Mouse (Mus musculus): ENCODE data around the gene Nxn. TPM values are rescaled to one million over a fixed set of nuclear protein-coding genes. Genes with fewer than 3 reads are reported as not detected.

The Nxn gene
- polyA plus RNA-seq, 1 experiment from 2014 or later: 28.7 TPM

GRCm38 (mm10) chr11:76253918-76254264, 145.0 kb downstream of the Nxn start:
- no peaks in the 10 kb centered on the region for H3K9me3 ChIP-seq (replicated peaks; ENCODE audit: control insufficient read depth, low read length)
- 0 out of 2 replicates have a peak, but pooled peaks have one; percentile 15 for ATAC-seq (ENCODE audit: insufficient read depth, low FRiP score)
- H3K9ac ChIP-seq (ENCODE audit: low read length): peak overlapping the region; percentile 38; the same call in 1 of the 2 replicates
- H3K36me3 ChIP-seq (ENCODE audit: control insufficient read depth, insufficient read depth, low read length): no peaks in the 10 kb centered on the region
- no peaks in the 10 kb centered on the region for H3K27me3 ChIP-seq (ENCODE audit: control insufficient read depth, insufficient read depth, low read length)
- H3K4me2 ChIP-seq (ENCODE audit: low read depth, low read length): no peak overlapping the region
- peaks cover 9% of the 10 kb centered on the region for H3K4me1 ChIP-seq (ENCODE audit: control insufficient read depth, insufficient read depth, low read length)
- WGBS: 77% methylated on average over 4 of the region's 4 CpGs
- H3K4me3 ChIP-seq (replicated peaks; ENCODE audit: low read length): no peak overlapping the region
- H3K27ac ChIP-seq (ENCODE audit: low read length): peak overlapping the region; percentile 46

DNA sequence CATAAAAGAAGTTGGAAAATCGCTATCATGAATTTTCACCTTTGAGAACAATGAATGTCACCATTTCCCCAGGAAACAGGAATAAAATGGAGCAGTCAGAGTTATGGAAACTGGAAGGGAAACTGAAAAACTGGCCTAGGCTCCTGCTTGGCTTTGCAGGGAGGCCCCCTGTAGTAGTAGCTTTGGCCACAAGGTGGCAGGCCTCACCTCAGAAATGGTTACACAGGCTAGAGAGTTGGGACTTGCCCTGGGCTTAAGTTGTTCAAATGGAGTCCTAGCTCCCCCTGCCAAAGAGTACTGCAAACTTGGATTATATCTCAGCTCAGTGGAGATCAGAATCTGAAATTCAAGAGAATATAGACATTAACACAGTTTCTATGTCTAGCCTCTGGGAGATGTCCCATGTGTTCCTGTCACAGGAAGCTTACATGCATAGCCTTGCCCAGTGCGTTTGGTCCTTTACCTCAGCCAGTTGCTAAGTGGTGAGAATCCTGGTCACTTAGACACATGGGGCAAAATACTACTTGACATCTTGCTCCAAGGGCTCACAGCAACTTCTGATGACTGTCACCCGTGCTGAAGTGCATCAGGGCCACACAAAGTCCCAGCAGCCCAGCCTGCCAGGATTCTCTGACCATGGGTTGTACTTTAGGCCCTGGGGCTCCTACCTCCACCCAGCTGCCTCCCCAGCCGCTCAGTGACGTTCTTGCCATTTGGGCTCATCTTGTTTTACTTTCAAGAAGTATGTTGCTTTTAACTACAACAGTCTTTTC, 145.6 kb downstream of the Nxn start:
- WGBS: 44% methylated on average over 5 of the region's 5 CpGs
- Histone ChIP-seq H3K9me3 (replicated peaks; ENCODE audit: control insufficient read depth, low read length) (no peaks in the 10 kb centered on the region), H3K36me3 (ENCODE audit: control insufficient read depth, insufficient read depth, low read length) (no peaks in the 10 kb centered on the region), H3K27ac (ENCODE audit: low read length) (peak overlapping the region; percentile 46), H3K4me3 (replicated peaks; ENCODE audit: low read length) (no peak overlapping the region), H3K27me3 (ENCODE audit: control insufficient read depth, insufficient read depth, low read length) (no peaks in the 10 kb centered on the region), H3K4me2 (ENCODE audit: low read depth, low read length) (no peak overlapping the region), H3K4me1 (ENCODE audit: control insufficient read depth, insufficient read depth, low read length) (peaks cover 9% of the 10 kb centered on the region), H3K9ac (ENCODE audit: low read length) (no peak overlapping the region)
- peak; percentile 79; the same call in 1 of the 2 replicates for ATAC-seq (ENCODE audit: insufficient read depth, low FRiP score)

GRCm38 (mm10) chr11:76252036-76252435, 146.9 kb downstream of the Nxn start:
- Histone ChIP-seq H3K9ac (ENCODE audit: low read length) (no peak overlapping the region), H3K36me3 (ENCODE audit: control insufficient read depth, insufficient read depth, low read length) (no peaks in the 10 kb centered on the region), H3K27ac (ENCODE audit: low read length) (peak overlapping the region; percentile 71), H3K27me3 (ENCODE audit: control insufficient read depth, insufficient read depth, low read length) (no peaks in the 10 kb centered on the region), H3K4me1 (ENCODE audit: control insufficient read depth, insufficient read depth, low read length) (peaks cover 9% of the 10 kb centered on the region), H3K9me3 (replicated peaks; ENCODE audit: control insufficient read depth, low read length) (no peaks in the 10 kb centered on the region), H3K4me2 (ENCODE audit: low read depth, low read length) (no peak overlapping the region), H3K4me3 (replicated peaks; ENCODE audit: low read length) (no peak overlapping the region)
- whole genome bisulfite sequencing: 46% methylated on average over 3 of the region's 3 CpGs
- ATAC-seq (ENCODE audit: insufficient read depth, low FRiP score): no peak

GRCm38 (mm10) chr11:76247239-76247638, 151.7 kb downstream of the Nxn start:
- Histone ChIP-seq H3K9me3 (replicated peaks; ENCODE audit: control insufficient read depth, low read length) (no peaks in the 10 kb centered on the region), H3K27me3 (ENCODE audit: control insufficient read depth, insufficient read depth, low read length) (no peaks in the 10 kb centered on the region), H3K4me3 (replicated peaks; ENCODE audit: low read length) (no peak overlapping the region), H3K36me3 (ENCODE audit: control insufficient read depth, insufficient read depth, low read length) (0 out of 2 replicates have a peak, but pooled peaks cover 5% of the 10 kb centered on the region), H3K4me1 (ENCODE audit: control insufficient read depth, insufficient read depth, low read length) (peaks cover 8% of the 10 kb centered on the region), H3K4me2 (ENCODE audit: low read depth, low read length) (no peak overlapping the region), H3K27ac (ENCODE audit: low read length) (no peak overlapping the region), H3K9ac (ENCODE audit: low read length) (no peak overlapping the region)
- ATAC-seq (ENCODE audit: insufficient read depth, low FRiP score): no peak
- 51% methylated on average over 2 of the region's 2 CpGs for WGBS

GRCm38 (mm10) chr11:76246439-76246838, 152.5 kb downstream of the Nxn start:
- Histone ChIP-seq H3K4me2 (ENCODE audit: low read depth, low read length) (no peak overlapping the region), H3K4me1 (ENCODE audit: control insufficient read depth, insufficient read depth, low read length) (peaks cover 13% of the 10 kb centered on the region), H3K27me3 (ENCODE audit: control insufficient read depth, insufficient read depth, low read length) (no peaks in the 10 kb centered on the region), H3K36me3 (ENCODE audit: control insufficient read depth, insufficient read depth, low read length) (0 out of 2 replicates have a peak, but pooled peaks cover 5% of the 10 kb centered on the region), H3K27ac (ENCODE audit: low read length) (no peak overlapping the region), H3K9me3 (replicated peaks; ENCODE audit: control insufficient read depth, low read length) (no peaks in the 10 kb centered on the region), H3K9ac (ENCODE audit: low read length) (no peak overlapping the region), H3K4me3 (replicated peaks; ENCODE audit: low read length) (no peak overlapping the region)
- ATAC-seq (ENCODE audit: insufficient read depth, low FRiP score): no peak

DNA sequence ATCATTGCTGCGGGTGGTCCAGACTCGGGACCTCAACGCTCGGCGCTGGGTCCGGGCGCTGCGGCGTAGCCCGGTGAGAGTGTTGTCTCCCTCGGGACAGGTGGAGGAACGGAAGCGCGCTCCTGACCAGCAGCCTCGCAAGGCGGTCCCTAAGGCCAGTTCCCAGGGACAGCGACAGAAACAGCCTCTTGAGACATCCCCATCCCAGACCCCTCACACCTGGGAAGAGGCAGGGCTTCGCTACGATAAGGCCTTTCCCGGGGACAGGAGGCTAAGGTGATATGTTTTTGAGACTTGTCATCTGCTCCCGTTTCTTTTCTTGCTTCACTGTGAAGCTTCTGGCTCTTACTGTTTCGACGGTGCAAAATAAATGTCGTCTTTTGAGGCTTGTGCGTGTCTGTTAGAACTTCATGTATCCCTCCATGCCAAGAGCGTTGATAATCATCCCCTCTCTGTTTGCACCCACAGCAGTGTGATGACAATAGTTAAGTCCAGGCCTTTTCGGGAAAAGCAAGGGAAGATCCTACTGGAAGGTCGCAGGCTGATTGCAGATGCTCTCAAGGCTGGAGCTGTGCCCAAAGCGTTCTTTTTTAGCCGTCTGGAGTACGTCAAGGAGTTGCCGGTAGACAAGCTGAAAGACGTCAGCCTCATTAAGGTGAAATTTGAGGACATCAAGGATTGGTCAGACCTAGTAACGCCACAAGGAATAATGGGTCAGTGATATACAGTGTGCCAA, 155.0 kb downstream of the Nxn start:
- H3K4me1 ChIP-seq (ENCODE audit: control insufficient read depth, insufficient read depth, low read length): peaks cover 13% of the 10 kb centered on the region
- H3K9me3 ChIP-seq (replicated peaks; ENCODE audit: control insufficient read depth, low read length): no peaks in the 10 kb centered on the region
- H3K27ac ChIP-seq (ENCODE audit: low read length): peak overlapping the region; percentile 22; the same call in 1 of the 2 replicates
- H3K27me3 ChIP-seq (ENCODE audit: control insufficient read depth, insufficient read depth, low read length): no peaks in the 10 kb centered on the region
- WGBS: 2% methylated on average over 34 of the region's 34 CpGs
- no peak for ATAC-seq (ENCODE audit: insufficient read depth, low FRiP score)
- 0 out of 2 replicates have a peak, but pooled peaks cover 5% of the 10 kb centered on the region for H3K36me3 ChIP-seq (ENCODE audit: control insufficient read depth, insufficient read depth, low read length)
- H3K4me3 ChIP-seq (replicated peaks; ENCODE audit: low read length): peak overlapping the region; percentile 74
- peak overlapping the region; percentile 92 for H3K4me2 ChIP-seq (ENCODE audit: low read depth, low read length)
- H3K9ac ChIP-seq (ENCODE audit: low read length): peak overlapping the region; percentile 87

GRCm38 (mm10) chr11:76242901-76243810, 155.8 kb downstream of the Nxn start, which contains the start of the genes Mrm3 and Glod4:
Mrm3 (plus strand) TSS chr11:76243715.
Glod4 (minus strand) TSS chr11:76243725.
- peak within 1 kb of the TSS; percentile 92 for H3K4me2 ChIP-seq (ENCODE audit: low read depth, low read length)
- peaks cover 13% of the 10 kb centered on the region for H3K4me1 ChIP-seq (ENCODE audit: control insufficient read depth, insufficient read depth, low read length)
- peak within 1 kb of the TSS; percentile 87 for H3K9ac ChIP-seq (ENCODE audit: low read length)
- H3K27me3 ChIP-seq (ENCODE audit: control insufficient read depth, insufficient read depth, low read length): no peaks in the 10 kb centered on the region
- WGBS: under 1% methylated on average over 61 of the region's 61 CpGs
- H3K4me3 ChIP-seq (replicated peaks; ENCODE audit: low read length): peak within 1 kb of the TSS; percentile 74
- peak; percentile 93 for ATAC-seq (ENCODE audit: insufficient read depth, low FRiP score)
- no peaks in the 10 kb centered on the region for H3K9me3 ChIP-seq (replicated peaks; ENCODE audit: control insufficient read depth, low read length)
- peak within 1 kb of the TSS; percentile 53; the same call in 1 of the 2 replicates for H3K27ac ChIP-seq (ENCODE audit: low read length)
- H3K36me3 ChIP-seq (ENCODE audit: control insufficient read depth, insufficient read depth, low read length): 0 out of 2 replicates have a peak, but pooled peaks cover 5% of the 10 kb centered on the region

GRCm38 (mm10) chr11:76239750-76240149, 159.2 kb downstream of the Nxn start:
- Histone ChIP-seq H3K36me3 (ENCODE audit: control insufficient read depth, insufficient read depth, low read length) (0 out of 2 replicates have a peak, but pooled peaks cover 7% of the 10 kb centered on the region), H3K9ac (ENCODE audit: low read length) (no peak overlapping the region), H3K4me1 (ENCODE audit: control insufficient read depth, insufficient read depth, low read length) (peaks cover 13% of the 10 kb centered on the region), H3K4me3 (replicated peaks; ENCODE audit: low read length) (no peak overlapping the region), H3K27me3 (ENCODE audit: control insufficient read depth, insufficient read depth, low read length) (no peaks in the 10 kb centered on the region), H3K27ac (ENCODE audit: low read length) (no peak overlapping the region), H3K9me3 (replicated peaks; ENCODE audit: control insufficient read depth, low read length) (no peaks in the 10 kb centered on the region), H3K4me2 (ENCODE audit: low read depth, low read length) (no peak overlapping the region)
- 96% methylated on average over 2 of the region's 2 CpGs for WGBS
- no peak for ATAC-seq (ENCODE audit: insufficient read depth, low FRiP score)

All from stomach, embryonic 16.5 days (tissue).